Mouse (Mus musculus) kidney, adult 2 months (tissue): Measurements from ENCODE around the gene Adat3.

Experiments used
- CTCF ChIP-seq: fragments of 200-500 bp; conservative IDR thresholded peaks from 2 replicates; pipeline ENCODE4 v1.5.1; 2011; ENCODE audit warnings: low read depth, mild to moderate bottlenecking, control low read depth, low read length, moderate library complexity, mixed read lengths; ENCODE audit not compliant: insufficient read depth, insufficient read length
- POLR2A ChIP-seq: fragments of 200-500 bp; IDR thresholded peaks from one replicate; pipeline ENCODE4 v1.6.1; 2011; ENCODE audit warnings: low read depth, low read length, control low read depth

GRCm38 (mm10) chr10:80618181-80618580 is 15.5 kb downstream of the Adat3 start:
- TF ChIP-seq POLR2A (no peak), CTCF (no peak)
